Mouse (Mus musculus) forebrain, embryonic 11.5 days (tissue): ENCODE results near the gene Med24. TPM values are rescaled to one million over a fixed set of nuclear protein-coding genes. Genes with fewer than 3 reads are reported as not detected.
"Not testable (repeated sequence)": the region's sequence is repeated elsewhere in the genome, so short reads cannot be mapped to it uniquely, and the experiment has no call there.

Experiments used
- ATAC-seq: fragments of 200-750 bp; cut with Nextera tagmentation; replicated peaks from 2 replicates; pipeline ENCODE4 v1.8.0; 2017; ENCODE audit warnings: moderate TSS enrichment; ENCODE audit not compliant: low FRiP score
- DNase-seq: peaks from one replicate; pipeline ENCODE4 v3.0.0-alpha.2; 2017; ENCODE audit warnings: low spot score
- H3K27ac ChIP-seq: fragments of 300-500 bp; sonication (generic); 2 replicates; pipeline ENCODE4 v1.5.1; 2014; ENCODE audit warnings: low read depth, low read length
- H3K27me3 ChIP-seq: fragments of 300-500 bp; sonication (generic); 2 replicates; pipeline ENCODE4 v1.6.1; 2014; ENCODE audit warnings: mild to moderate bottlenecking, low read length, mixed read lengths; ENCODE audit not compliant: control insufficient read depth, insufficient read depth
- H3K36me3 ChIP-seq: fragments of 300-500 bp; sonication (generic); 2 replicates; pipeline ENCODE4 v1.6.1; 2014; ENCODE audit warnings: mild to moderate bottlenecking, low read length, moderate library complexity, mixed read lengths; ENCODE audit not compliant: control insufficient read depth, insufficient read depth
- H3K4me1 ChIP-seq: fragments of 300-500 bp; sonication (generic); replicated peaks from 2 replicates; pipeline ENCODE4 v1.6.1; 2014; ENCODE audit warnings: low read length, mixed read lengths; ENCODE audit not compliant: control insufficient read depth, insufficient read depth
- H3K4me2 ChIP-seq: fragments of 300-500 bp; sonication (generic); 2 replicates; pipeline ENCODE4 v1.6.1; 2014; ENCODE audit warnings: low read depth, mild to moderate bottlenecking, low read length, moderate library complexity, mixed read lengths; ENCODE audit not compliant: severe bottlenecking
- H3K4me3 ChIP-seq: fragments of 300-500 bp; sonication (generic); 2 replicates; pipeline ENCODE4 v1.5.1; 2014; ENCODE audit warnings: low read depth, low read length
- H3K9ac ChIP-seq: fragments of 300-500 bp; sonication (generic); 2 replicates; pipeline ENCODE4 v1.6.1; 2014; ENCODE audit warnings: low read length
- H3K9me3 ChIP-seq: fragments of 300-500 bp; sonication (generic); 2 replicates; pipeline ENCODE4 v1.6.1; 2016; ENCODE audit warnings: low read length, mixed read lengths; ENCODE audit not compliant: control insufficient read depth
- WGBS: fragments of 180-500 bp; shearing (Covaris S2); extraction: QIAGEN DNeasy Blood & Tissue Kit; methylation state at CpG from one replicate; pipeline ENCODE4 v1.1.7; 2014; 5-methylcytosine and 5-hydroxymethylcytosine counted together
- polyA plus RNA-seq: library from polyadenylated mRNA; unstranded; fragments of >200 nt; fragmentation: Nextera tagmentation; extraction: Ambion mirVana; gene quantifications from 2 replicates; pipeline ENCODE4 v1.2.1, GENCODE M21; 2014

The Med24 gene
- polyA plus RNA-seq, 1 experiment from 2014 or later, result 76.6 TPM

DNA sequence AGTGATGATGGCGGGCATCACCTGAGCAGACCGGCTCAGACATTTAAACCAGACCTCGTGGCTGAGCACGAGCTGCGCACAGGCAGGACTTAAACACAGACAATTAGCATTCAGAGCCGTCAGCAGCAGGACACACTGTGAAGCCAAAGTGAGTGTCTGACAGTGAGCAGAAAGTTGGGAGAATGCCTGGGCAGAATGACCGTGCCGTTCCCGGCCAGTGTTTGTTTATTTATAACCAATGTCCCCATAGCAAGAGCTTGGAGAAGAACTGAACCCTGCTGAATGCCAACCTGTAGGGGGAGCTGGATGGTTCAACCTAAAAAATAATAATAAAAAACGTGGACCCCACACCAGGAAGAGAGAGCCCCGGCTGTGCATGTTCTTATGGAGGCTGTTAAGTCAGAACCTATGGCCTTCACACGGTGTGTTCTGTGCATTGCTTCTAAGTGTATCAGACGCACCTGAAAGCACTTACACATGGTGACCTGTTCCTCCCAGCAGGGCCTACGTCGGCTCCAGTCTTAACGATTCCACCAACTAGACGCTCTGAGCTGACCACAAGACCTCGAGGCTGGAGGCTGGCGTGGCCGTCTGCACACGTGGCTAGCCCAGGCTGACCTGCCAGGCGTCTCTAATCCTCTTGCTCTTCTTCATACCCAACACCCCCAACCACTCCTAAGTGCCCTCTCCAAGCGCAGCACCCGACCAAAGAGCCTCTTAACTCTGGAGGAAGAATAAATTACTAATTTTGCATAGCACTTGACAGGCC, 7.6 kb downstream of the Med24 start:
- WGBS, result 77% methylated on average over 24 of the region's 24 CpGs
- ATAC-seq (no peak), DNase-seq (no peak)
- Histone ChIP-seq H3K9me3 (no peaks in the 10 kb centered on the region), H3K4me1 (no peaks in the 10 kb centered on the region), H3K4me2 (no peak overlapping the region), H3K27ac (no peak overlapping the region), H3K36me3 (no peaks in the 10 kb centered on the region), H3K9ac (no peak overlapping the region), H3K27me3 (no peaks in the 10 kb centered on the region), H3K4me3 (no peak overlapping the region)

DNA sequence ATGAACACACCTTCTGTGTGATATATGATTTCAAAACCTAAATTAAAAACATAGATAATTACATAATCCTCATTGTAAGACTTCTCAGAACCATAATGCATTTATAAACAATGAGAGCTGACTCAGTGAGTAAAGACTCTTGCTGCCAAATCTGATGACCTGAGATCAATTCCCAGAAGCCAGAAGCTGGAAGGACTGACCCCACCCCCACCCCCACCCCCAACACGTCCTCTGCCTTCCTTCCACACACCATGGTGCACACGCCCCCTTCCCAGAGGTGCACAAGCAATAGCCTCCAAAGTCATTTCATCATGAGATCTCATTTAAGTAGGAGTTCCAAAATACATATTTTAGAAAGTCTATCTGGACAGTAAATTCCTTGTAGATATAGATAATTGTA, 8.5 kb downstream of the Med24 start:
- Histone ChIP-seq H3K27me3 (no peaks in the 10 kb centered on the region), H3K27ac (no peak overlapping the region), H3K4me3 (no peak overlapping the region), H3K36me3 (no peaks in the 10 kb centered on the region; the same call in 1 of the 2 replicates), H3K4me2 (no peak overlapping the region), H3K9ac (no peak overlapping the region), H3K4me1 (no peaks in the 10 kb centered on the region), H3K9me3 (no peaks in the 10 kb centered on the region)
- ATAC-seq, result no peak
- DNase-seq, result no peak
- 76% methylated on average over 2 of the region's 2 CpGs for WGBS

DNA sequence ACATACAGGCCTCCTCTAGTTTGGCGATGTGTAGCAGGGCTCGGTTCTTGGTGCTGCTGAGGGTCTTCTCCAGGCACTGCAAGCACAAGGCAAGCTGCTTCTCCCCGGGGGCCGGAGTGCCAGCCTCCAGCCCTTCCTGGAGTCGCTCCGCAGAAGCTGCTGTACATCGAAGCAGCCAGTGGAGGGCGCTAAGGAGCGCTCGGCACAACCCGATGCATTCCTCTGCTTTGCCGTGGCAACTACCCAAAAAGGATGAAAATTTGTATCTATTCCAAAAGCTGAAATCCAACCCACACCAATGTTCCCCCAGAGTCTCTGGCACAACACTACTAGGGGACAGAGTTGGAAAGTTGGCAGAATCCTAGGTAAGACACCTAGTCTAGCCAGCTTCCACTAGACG, 11.3 kb downstream of the Med24 start:
- DNase-seq (peak; percentile 84), ATAC-seq (no peak)
- Histone ChIP-seq H3K9ac (no peak overlapping the region), H3K9me3 (no peaks in the 10 kb centered on the region), H3K27ac (no peak overlapping the region), H3K36me3 (no peaks in the 10 kb centered on the region; the same call in 1 of the 2 replicates), H3K4me1 (no peaks in the 10 kb centered on the region), H3K27me3 (no peaks in the 10 kb centered on the region), H3K4me2 (no peak overlapping the region), H3K4me3 (no peak overlapping the region)
- WGBS, result 21% methylated on average over 13 of the region's 13 CpGs

DNA sequence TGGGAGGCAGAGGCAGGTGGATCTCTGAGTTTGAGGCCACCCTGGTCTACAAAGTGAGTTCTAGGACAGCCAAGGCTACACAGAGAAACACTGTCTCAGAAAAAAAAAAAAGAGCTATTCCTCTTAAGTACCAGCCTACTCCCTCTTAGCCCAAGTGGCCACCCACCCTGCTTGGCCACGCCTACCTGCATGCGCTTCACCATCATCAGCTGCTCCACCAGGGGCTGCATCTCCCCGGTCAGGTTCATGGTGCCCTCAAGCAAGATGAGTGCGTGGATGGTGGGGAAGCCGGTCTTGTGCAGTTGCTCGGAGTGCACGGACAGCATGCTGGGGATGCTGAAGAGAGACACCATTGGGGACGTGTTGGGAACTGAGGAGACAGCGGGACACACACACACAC, 13.3 kb downstream of the Med24 start:
- 94% methylated on average over 9 of the region's 9 CpGs for WGBS
- Histone ChIP-seq H3K36me3 (no peaks in the 10 kb centered on the region; the same call in 1 of the 2 replicates), H3K4me3 (no peak overlapping the region)

DNA sequence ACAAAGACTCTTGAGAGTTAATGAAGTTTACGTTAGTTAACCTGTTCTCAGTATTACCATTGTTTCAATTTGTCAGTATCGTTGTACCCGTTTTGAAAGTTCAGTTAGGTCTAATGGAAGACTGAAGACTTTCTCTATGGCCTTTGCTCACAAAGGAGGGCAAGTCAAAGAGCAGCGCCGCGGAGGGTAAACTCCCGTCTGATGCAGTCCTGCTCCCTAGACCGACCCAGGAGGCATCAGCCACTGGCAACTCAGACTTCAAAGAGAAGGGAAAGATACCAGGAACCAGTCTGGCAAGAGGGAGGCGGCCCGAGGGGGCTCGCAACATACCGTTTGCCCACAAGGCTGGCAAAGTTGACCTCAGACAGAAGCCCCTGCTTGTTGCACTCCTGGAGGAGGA, 15.5 kb downstream of the Med24 start:
- 87% methylated on average over 12 of the region's 12 CpGs for WGBS
- no peaks in the 10 kb centered on the region for H3K27me3 ChIP-seq
- H3K4me2 ChIP-seq, result no peak overlapping the region
- ATAC-seq (no peak), DNase-seq (no peak)
- no peaks in the 10 kb centered on the region for H3K4me1 ChIP-seq
- H3K4me3 ChIP-seq, result no peak overlapping the region
- H3K36me3 ChIP-seq, result no peaks in the 10 kb centered on the region; the same call in 1 of the 2 replicates
- no peak overlapping the region for H3K27ac ChIP-seq
- no peaks in the 10 kb centered on the region for H3K9me3 ChIP-seq
- H3K9ac ChIP-seq, result no peak overlapping the region

More for the DNA sequence above, 13.3 kb downstream of the Med24 start:
- DNase-seq (no peak), ATAC-seq (no peak)
- no peak overlapping the region for H3K9ac ChIP-seq
- no peak overlapping the region for H3K4me2 ChIP-seq
- H3K27me3 ChIP-seq, result no peaks in the 10 kb centered on the region
- H3K9me3 ChIP-seq, result no peaks in the 10 kb centered on the region
- H3K27ac ChIP-seq, result no peak overlapping the region
- no peaks in the 10 kb centered on the region for H3K4me1 ChIP-seq

DNA sequence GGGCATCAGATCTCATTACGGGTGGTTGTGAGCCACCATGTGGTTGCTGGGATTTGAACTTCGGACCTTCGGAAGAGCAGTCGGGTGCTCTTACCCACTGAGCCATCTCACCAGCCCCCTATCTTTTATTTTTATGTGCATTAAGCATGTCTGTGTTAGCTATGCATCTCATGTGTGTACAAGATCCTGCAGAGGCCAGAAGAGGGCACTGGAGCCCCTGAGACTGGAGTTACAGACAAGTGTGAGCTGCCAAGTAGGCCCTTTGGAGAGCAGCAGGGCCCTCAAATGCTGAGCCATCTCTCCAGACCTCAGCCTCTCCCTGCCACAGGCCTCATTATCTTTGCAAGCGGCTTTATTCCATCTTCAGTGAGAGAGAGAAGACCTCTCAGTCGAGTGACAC, 17.2 kb downstream of the Med24 start:
- H3K27ac ChIP-seq, H3K9ac ChIP-seq, DNase-seq, H3K4me2 ChIP-seq, ATAC-seq, H3K27me3 ChIP-seq, H3K36me3 ChIP-seq, H3K4me3 ChIP-seq, H3K4me1 ChIP-seq, H3K9me3 ChIP-seq: not testable (repeated sequence)
- 93% methylated on average over 5 of the region's 6 CpGs for WGBS

DNA sequence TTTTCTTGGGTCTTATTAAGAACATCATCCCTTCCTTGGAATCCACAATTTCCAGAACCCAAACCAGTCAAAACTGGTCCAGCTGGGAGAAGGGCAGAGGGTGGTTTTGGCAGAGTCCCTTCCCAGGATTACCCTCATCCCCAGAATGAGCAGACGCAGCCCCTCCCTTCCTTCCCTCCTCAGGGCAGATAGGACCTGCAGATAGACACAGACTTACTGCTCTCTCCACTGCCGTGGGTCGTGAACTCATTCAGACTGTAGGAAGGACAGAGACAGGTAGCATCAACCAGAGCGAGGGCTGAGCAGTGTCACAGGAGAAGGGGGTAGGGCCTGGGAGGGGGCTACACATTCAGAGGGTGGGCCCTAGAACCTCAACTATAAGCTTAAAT, 18.2 kb downstream of the Med24 start:
- Histone ChIP-seq H3K4me2 (no peak overlapping the region), H3K27ac (no peak overlapping the region), H3K4me1 (no peaks in the 10 kb centered on the region), H3K9me3 (no peaks in the 10 kb centered on the region), H3K36me3 (peaks cover 4% of the 10 kb centered on the region), H3K27me3 (no peaks in the 10 kb centered on the region), H3K9ac (no peak overlapping the region), H3K4me3 (no peak overlapping the region)
- no peak for ATAC-seq
- 90% methylated on average over 4 of the region's 4 CpGs for WGBS
- DNase-seq, result no peak

DNA sequence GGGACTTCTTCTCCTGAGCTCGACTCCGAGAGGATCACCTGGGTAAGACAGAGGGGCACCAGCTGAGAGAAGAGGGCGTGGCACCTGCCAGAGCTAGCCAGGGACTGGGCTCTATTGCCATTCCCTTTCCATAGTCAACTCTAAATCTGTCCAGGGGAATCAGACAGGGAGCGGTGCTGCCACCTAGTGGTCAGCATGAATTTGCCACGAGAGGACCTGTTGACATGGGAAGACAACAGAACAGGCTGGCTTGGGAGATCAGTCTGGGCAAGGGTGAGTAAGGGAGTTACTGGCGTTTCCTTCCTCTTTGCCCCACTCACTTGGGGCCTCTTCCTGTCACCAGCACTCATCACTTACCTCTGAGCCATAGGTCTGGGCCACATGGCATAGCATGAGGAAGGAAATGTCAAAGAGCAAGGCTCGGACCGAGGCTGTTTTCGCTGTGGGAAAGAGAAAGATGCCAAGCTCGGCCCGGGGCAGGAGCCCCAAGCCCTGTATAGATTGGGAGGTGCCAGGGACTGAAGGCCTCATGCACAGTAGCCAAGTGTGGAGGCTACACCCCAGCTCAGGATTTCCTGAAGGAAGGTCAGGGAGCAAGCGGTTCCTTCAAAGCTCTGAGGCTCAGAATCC, 18.7 kb downstream of the Med24 start:
- H3K9me3 ChIP-seq, result no peaks in the 10 kb centered on the region
- no peaks in the 10 kb centered on the region for H3K4me1 ChIP-seq
- H3K9ac ChIP-seq, result no peak overlapping the region
- ATAC-seq, result no peak
- no peak overlapping the region for H3K4me3 ChIP-seq
- no peak overlapping the region for H3K4me2 ChIP-seq
- WGBS, result 56% methylated on average over 12 of the region's 12 CpGs
- H3K36me3 ChIP-seq, result peaks cover 8% of the 10 kb centered on the region
- H3K27me3 ChIP-seq, result no peaks in the 10 kb centered on the region
- peak; percentile 92 for DNase-seq
- H3K27ac ChIP-seq, result no peak overlapping the region
